Mouse (Mus musculus) retina, adult 2 months (tissue): ENCODE data around the gene Poldip2.
"Not testable (repeated sequence)": the region's sequence is repeated elsewhere in the genome, so short reads cannot be mapped to it uniquely, and the experiment has no call there.

ENCODE experiments used
- DNase-seq: peaks from one replicate; pipeline ENCODE4 v3.0.0-alpha.2; 2012; ENCODE audit warnings: low read depth, low spot score

Gene Poldip2

GRCm38 (mm10) chr11:78501529-78501928, 10.5 kb upstream of the Poldip2 start:
- no peak for DNase-seq

GRCm38 (mm10) chr11:78502909-78503650, 8.9 kb upstream of the Poldip2 start, which contains the start of gene Sebox:
Sebox (plus strand) TSS chr11:78503447.
- DNase-seq: no peak

GRCm38 (mm10) chr11:78505430-78505829, 6.6 kb upstream of the Poldip2 start:
- no peak for DNase-seq

GRCm38 (mm10) chr11:78509148-78509547, 2.8 kb upstream of the Poldip2 start:
- DNase-seq: no peak

GRCm38 (mm10) chr11:78513106-78513790, 1.3 kb downstream of the Poldip2 start:
- no peak for DNase-seq

GRCm38 (mm10) chr11:78515549-78516325, 3.7 kb downstream of the Poldip2 start:
- no peak for DNase-seq

GRCm38 (mm10) chr11:78518931-78519330, 6.9 kb downstream of the Poldip2 start:
- DNase-seq: no peak

- DNase-seq: no peak
Observed at GRCm38 (mm10) chr11:78521880-78522279, 9.9 kb downstream of the Poldip2 start.

GRCm38 (mm10) chr11:78522481-78522997, 10.5 kb downstream of the Poldip2 start:
- no peak for DNase-seq

- DNase-seq: no peak
Observed at GRCm38 (mm10) chr11:78523241-78523955, 11.4 kb downstream of the Poldip2 start.

GRCm38 (mm10) chr11:78524838-78525237, 12.8 kb downstream of the Poldip2 start:
- DNase-seq: no peak

GRCm38 (mm10) chr11:78528714-78529113, 16.7 kb downstream of the Poldip2 start:
- no peak for DNase-seq

- DNase-seq: no peak
Observed at GRCm38 (mm10) chr11:78530001-78530400, 18.0 kb downstream of the Poldip2 start.

GRCm38 (mm10) chr11:78531046-78531445, 19.1 kb downstream of the Poldip2 start:
- no peak for DNase-seq

GRCm38 (mm10) chr11:78531515-78531914, 19.5 kb downstream of the Poldip2 start:
- not testable (repeated sequence) for DNase-seq

GRCm38 (mm10) chr11:78534516-78534915, 22.5 kb downstream of the Poldip2 start:
- DNase-seq: no peak

- no peak for DNase-seq
Observed at GRCm38 (mm10) chr11:78535376-78536079, 23.5 kb downstream of the Poldip2 start.

GRCm38 (mm10) chr11:78536080-78536689, 24.2 kb downstream of the Poldip2 start, which contains the start of the genes Tnfaip1 and Ift20:
Tnfaip1 (minus strand) TSS chr11:78536332.
Ift20 (plus strand) TSS chr11:78536361.
- DNase-seq: peak; percentile 96

- DNase-seq: no peak
Observed at GRCm38 (mm10) chr11:78536690-78537084, 24.7 kb downstream of the Poldip2 start.

GRCm38 (mm10) chr11:78540358-78540757, 28.4 kb downstream of the Poldip2 start:
- no peak for DNase-seq
